Mouse (Mus musculus): ENCODE data around the gene Tsc1.

GRCm38 (mm10) chr2:28637106-28637845 is 3.8 kb upstream of the Tsc1 start:
- no peak for TF ChIP-seq CTCF (conservative IDR thresholded peaks at IDR 0.05; ENCODE audit: low read length)
- TF ChIP-seq NANOG (IDR thresholded peaks at IDR 0.05; ENCODE audit: borderline replicate concordance, low read length), result no peak

Data from E14TG2a.4 (cell line).